Mouse (Mus musculus) kidney, postnatal 0 days (tissue): ENCODE results near the gene Esr2. TPM values are rescaled to one million over a fixed set of nuclear protein-coding genes. Genes with fewer than 3 reads are reported as not detected.
"Not testable (repeated sequence)": the region's sequence is repeated elsewhere in the genome, so short reads cannot be mapped to it uniquely, and the experiment has no call there.

Experiments
- ATAC-seq: fragments of 200-750 bp; cut with Nextera tagmentation; replicated peaks from 2 replicates; pipeline ENCODE4 v1.8.0; 2017; ENCODE audit warnings: low read depth, moderate number of reproducible peaks, moderate TSS enrichment, moderate library complexity; ENCODE audit not compliant: low FRiP score
- DNase-seq: peaks from one replicate; pipeline ENCODE4 v3.0.0-alpha.2; 2016; ENCODE audit warnings: low spot score
- H3K27ac ChIP-seq: fragments of 300-500 bp; sonication (generic); 2 replicates; pipeline ENCODE4 v1.5.1; 2014; ENCODE audit warnings: mild to moderate bottlenecking
- H3K27me3 ChIP-seq: fragments of 300-500 bp; sonication (generic); 2 replicates; pipeline ENCODE4 v1.6.1; 2014; ENCODE audit warnings: low read length, mixed read lengths; ENCODE audit not compliant: insufficient read depth
- H3K36me3 ChIP-seq: fragments of 300-500 bp; sonication (generic); 2 replicates; pipeline ENCODE4 v1.6.1; 2014; ENCODE audit warnings: low read length, mixed read lengths; ENCODE audit not compliant: insufficient read depth
- H3K4me1 ChIP-seq: fragments of 300-500 bp; sonication (generic); replicated peaks from 2 replicates; pipeline ENCODE4 v1.6.1; 2014; ENCODE audit warnings: antibody characterized with exemption, low read length, mixed read lengths; ENCODE audit not compliant: insufficient read depth
- H3K4me2 ChIP-seq: fragments of 300-500 bp; sonication (generic); 2 replicates; pipeline ENCODE4 v1.6.1; 2014; ENCODE audit warnings: mild to moderate bottlenecking, low read length, moderate library complexity, mixed read lengths
- H3K4me3 ChIP-seq: fragments of 300-500 bp; sonication (generic); replicated peaks from 2 replicates; pipeline ENCODE4 v1.5.1; 2014; ENCODE audit warnings: low read depth, low read length
- H3K9ac ChIP-seq: fragments of 300-500 bp; sonication (generic); 2 replicates; pipeline ENCODE4 v1.6.1; 2014; ENCODE audit warnings: low read depth, low read length
- H3K9me3 ChIP-seq: fragments of 300-500 bp; sonication (generic); replicated peaks from 2 replicates; pipeline ENCODE4 v1.6.1; 2016; ENCODE audit warnings: low read length, inconsistent platforms, mixed read lengths
- CTCF ChIP-seq: IDR thresholded peaks from 2 replicates; pipeline ENCODE4 v1.5.1; 2016; ENCODE audit warnings: antibody characterized with exemption, low read depth, mild to moderate bottlenecking, moderate library complexity
- WGBS: fragments of 180-500 bp; shearing (Covaris S2); extraction: QIAGEN DNeasy Blood & Tissue Kit; methylation state at CpG from one replicate; pipeline ENCODE4 v1.1.7; 2014; 5-methylcytosine and 5-hydroxymethylcytosine counted together
- polyA plus RNA-seq: library from polyadenylated mRNA; unstranded; fragments of >200 nt; fragmentation: Nextera tagmentation; extraction: Ambion mirVana; gene quantifications from 2 replicates; pipeline ENCODE4 v1.2.1, GENCODE M21; 2015

Esr2 gene
- polyA plus RNA-seq: 0.68 and 0.75 TPM in 2 replicates

DNA sequence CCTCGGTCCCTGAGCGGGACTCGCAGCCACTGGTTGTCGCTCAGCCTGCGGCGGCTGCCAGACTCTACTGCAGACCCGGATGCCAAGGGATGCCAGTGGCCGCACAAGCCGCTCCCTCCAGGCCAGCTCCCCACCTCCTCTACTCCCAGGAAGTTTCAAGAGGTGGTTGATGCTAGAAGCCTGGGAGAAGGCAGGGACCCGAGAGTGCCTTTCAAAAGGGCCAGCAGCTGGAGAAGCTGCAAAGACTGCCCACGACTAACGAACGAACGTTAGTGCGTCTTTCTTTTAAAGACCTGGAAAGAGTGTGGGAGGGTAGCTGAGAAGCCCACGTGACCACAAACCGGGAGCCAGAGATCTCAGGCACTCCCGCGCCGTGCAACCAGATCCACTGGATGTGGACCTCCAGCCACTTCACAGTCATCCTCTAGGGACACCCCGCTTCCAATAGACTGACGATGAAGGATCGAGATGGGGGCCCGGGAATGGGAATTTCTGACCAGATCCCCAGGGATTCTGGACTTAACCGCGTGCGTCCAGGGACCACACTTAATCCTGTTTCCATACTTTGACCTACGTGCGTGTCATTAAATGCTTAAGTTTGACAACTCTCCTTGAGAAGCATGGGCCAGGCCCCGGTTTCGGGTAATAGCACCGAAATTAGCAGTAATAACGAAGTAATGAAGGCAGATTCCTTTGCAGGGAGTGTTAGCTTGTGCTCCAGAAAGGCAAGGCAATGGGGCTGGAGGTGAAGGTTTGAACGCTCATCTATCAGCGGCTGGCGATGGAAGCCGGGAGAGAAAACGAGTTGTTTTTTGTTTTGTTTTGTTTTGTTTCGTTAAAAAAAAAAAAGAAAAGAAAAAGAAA lies at the start of gene Esr2:
Gene Esr2 (minus strand): TSS at position 260 of the 864 bp plus-strand sequence.
- Histone ChIP-seq H3K27ac (no peak within 1 kb of the TSS), H3K27me3 (no peaks in the 10 kb centered on the region), H3K9ac (peak within 1 kb of the TSS; percentile 49; the same call in 1 of the 2 replicates), H3K4me3 (peak within 1 kb of the TSS; percentile 46), H3K4me1 (peaks cover 7% of the 10 kb centered on the region; the same call in 1 of the 2 replicates), H3K36me3 (no peaks in the 10 kb centered on the region), H3K9me3 (no peaks in the 10 kb centered on the region), H3K4me2 (peak within 1 kb of the TSS; percentile 94)
- no peak for TF ChIP-seq CTCF
- peak; percentile 52; the same call in 1 of the 2 replicates for ATAC-seq
- under 1% methylated on average over 39 of the region's 39 CpGs for WGBS
- DNase-seq: peak; percentile 61

DNA sequence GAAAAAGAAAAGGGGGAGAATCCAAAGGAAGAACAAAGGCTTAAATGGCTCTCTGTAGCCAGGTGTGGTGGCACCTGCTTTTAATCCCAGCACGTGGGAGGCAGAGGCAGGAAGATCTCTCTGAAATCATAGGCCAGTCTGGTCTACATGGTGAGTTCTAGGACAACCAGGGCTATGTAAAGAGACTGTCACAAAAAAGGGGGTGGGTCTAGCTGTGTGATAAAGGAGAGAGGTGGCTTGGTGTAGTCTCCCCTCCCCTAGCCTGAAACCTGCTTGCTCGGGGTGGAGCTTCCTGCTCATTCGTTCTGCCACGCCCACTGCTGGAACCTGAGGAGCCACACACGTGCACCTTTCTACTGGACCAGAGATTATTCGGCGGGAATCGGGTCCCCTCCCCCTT lies 45.0 kb upstream of the Esr2 start:
- not testable (repeated sequence) for H3K27ac ChIP-seq, H3K9ac ChIP-seq, H3K36me3 ChIP-seq, DNase-seq, H3K9me3 ChIP-seq, ATAC-seq, H3K4me2 ChIP-seq, H3K27me3 ChIP-seq, H3K4me3 ChIP-seq, H3K4me1 ChIP-seq
- WGBS: 58% methylated on average over 2 of the region's 8 CpGs

DNA sequence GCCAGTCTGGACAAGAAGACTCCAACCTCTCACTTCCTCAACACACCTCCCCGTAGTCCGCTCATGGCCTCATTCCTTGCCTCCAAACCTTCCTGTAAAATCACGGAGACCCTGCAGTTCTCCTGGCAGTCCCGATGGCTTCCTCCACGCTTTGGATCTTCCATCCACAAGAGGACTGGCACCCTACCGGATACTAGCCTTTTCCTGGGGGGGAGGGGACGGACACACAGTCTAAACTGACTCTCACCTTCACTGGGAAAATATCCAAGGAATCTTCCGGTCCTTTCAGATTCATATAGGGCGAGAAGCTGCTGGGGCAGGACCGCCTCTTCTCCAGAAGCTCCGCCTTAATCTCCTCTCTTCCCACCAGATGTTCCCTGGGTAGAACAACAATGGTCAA lies 39.7 kb upstream of the Esr2 start:
- Histone ChIP-seq H3K4me3 (no peak overlapping the region), H3K27ac (no peak overlapping the region), H3K4me2 (no peak overlapping the region), H3K27me3 (no peaks in the 10 kb centered on the region), H3K9ac (no peak overlapping the region), H3K36me3 (no peaks in the 10 kb centered on the region), H3K9me3 (no peaks in the 10 kb centered on the region), H3K4me1 (no peaks in the 10 kb centered on the region)
- WGBS: 70% methylated on average over 11 of the region's 11 CpGs
- ATAC-seq: no peak
- DNase-seq: no peak
- TF ChIP-seq CTCF: no peak

DNA sequence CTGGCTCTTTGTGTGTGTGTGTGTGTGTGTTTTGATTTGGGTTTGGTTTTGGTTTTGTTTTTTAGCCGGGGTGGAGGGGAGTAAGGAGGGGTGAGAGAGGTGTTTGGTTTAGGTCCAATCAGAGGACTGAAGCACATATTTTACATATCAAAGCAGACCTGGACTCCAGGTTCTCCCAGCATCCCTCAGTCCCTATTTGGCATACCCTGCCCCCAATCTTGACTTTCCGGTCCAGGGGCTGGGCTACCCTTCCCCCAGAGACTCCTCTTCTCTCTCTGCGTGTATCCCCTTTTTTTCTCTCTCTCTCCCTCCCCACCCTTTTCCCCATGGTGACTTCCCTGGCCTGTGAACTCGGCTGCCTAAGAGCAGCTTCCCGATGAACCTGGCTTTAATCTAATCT lies 38.1 kb upstream of the Esr2 start:
- no peak overlapping the region for H3K9ac ChIP-seq
- no peak overlapping the region for H3K4me2 ChIP-seq
- WGBS: 24% methylated on average over 5 of the region's 5 CpGs
- H3K27me3 ChIP-seq: no peaks in the 10 kb centered on the region
- ATAC-seq: no peak
- no peaks in the 10 kb centered on the region for H3K36me3 ChIP-seq
- no peak for TF ChIP-seq CTCF
- H3K4me1 ChIP-seq: no peaks in the 10 kb centered on the region
- no peak overlapping the region for H3K4me3 ChIP-seq
- no peak overlapping the region for H3K27ac ChIP-seq
- H3K9me3 ChIP-seq: no peaks in the 10 kb centered on the region
- DNase-seq: no peak

DNA sequence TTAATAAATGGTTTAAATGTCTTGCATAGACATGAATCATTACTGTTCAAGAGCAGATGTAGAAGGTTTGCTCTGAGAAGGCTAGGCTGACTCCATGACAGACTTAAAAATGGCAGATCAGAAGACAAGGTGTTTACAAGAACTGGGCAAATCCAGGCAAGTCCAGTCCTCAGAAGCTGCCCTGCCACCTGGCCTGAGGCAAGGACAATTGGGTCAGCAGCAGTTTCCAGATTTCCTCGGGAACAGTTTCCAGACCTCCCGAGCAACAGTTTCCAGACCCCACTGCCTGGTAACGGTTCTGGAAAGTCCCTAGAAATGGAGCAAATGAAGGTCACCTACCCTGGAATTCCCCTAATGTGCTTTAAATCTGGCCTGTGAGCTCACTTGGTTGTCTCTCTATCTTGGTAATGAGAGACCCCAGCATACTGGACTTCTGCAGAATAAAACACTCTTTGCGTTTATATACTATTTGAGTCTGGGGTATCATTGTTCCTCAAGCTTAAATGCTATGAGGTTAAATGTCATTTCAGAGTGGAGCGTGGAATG lies 32.4 kb upstream of the Esr2 start:
- no peak for ATAC-seq
- 94% methylated on average over 5 of the region's 5 CpGs for WGBS

DNA sequence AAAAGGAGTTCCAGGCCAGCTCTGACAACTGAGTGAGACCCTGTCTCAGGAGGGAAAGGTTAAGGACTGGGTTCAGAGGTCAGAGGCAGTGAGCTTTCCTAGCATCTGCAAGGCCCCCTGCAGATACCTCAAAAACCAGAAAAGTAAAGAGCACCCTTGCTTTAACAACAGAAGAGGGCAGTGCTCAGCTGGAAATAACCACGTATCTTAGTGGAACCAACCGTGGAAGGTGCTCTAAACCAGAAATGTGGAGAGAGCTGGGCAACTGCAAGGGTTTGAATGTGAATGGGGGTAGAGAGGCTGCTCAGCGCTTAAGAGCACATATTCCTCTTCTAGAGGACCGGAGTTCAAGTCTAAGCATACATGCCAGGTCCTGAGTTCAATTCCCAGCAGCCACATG lies 23.3 kb upstream of the Esr2 start:
- Histone ChIP-seq H3K36me3 (no peaks in the 10 kb centered on the region), H3K4me1 (no peaks in the 10 kb centered on the region), H3K4me3 (no peak overlapping the region), H3K9me3 (no peaks in the 10 kb centered on the region), H3K27ac (no peak overlapping the region), H3K9ac (no peak overlapping the region), H3K4me2 (no peak overlapping the region), H3K27me3 (no peaks in the 10 kb centered on the region)
- WGBS: 72% methylated on average over 4 of the region's 4 CpGs
- ATAC-seq (no peak), DNase-seq (no peak)
- TF ChIP-seq CTCF: peak; percentile 32; the same call in 1 of the 2 replicates

More for the DNA sequence above, 32.4 kb upstream of the Esr2 start:
- H3K27me3 ChIP-seq: no peaks in the 10 kb centered on the region
- no peaks in the 10 kb centered on the region for H3K36me3 ChIP-seq
- TF ChIP-seq CTCF: no peak
- H3K4me1 ChIP-seq: no peaks in the 10 kb centered on the region
- H3K9me3 ChIP-seq: no peaks in the 10 kb centered on the region
- H3K9ac ChIP-seq: no peak overlapping the region
- DNase-seq: no peak
- H3K4me3 ChIP-seq: no peak overlapping the region
- no peak overlapping the region for H3K27ac ChIP-seq
- no peak overlapping the region for H3K4me2 ChIP-seq
